11 mouse cellular contexts compared by ENCODE assay signal in genomic region chr5:128491155-128491554, GRCm38 (mm10). TPM values are rescaled to one million over a fixed set of nuclear protein-coding genes. Genes with fewer than 3 reads are reported as not detected.
DNase-seq lines count a peak whose midpoint lies in the region; ATAC-seq and TF ChIP-seq lines count a peak whose summit lies in the region.
"Had no signal": no experiment of that assay in that cellular context is flagged by ENCODE, and none has a peak within 500 bp of the region (broad histone marks: within the 10 kb centered on the region; RNA-seq: fewer than 3 reads in every experiment).

No protein-coding gene starts in this region.

- TF ChIP-seq POLR2A in testis, adult 2 months (IDR thresholded peaks at IDR 0.05; ENCODE audit: control insufficient read depth, low read depth, low read length) = no peak

- H3K27me3 ChIP-seq in kidney, postnatal 0 days (ENCODE audit: insufficient read depth, low read length) = no peaks in the 10 kb centered on the region
- H3K27me3 ChIP-seq in testis, adult 2 months (ENCODE audit: control insufficient read depth, insufficient read depth, low read length) = no peaks in the 10 kb centered on the region
- H3K27me3 ChIP-seq: hindbrain, embryonic 12.5 days; neural tube, embryonic 13.5 days had no signal

- peak; percentile 11 for DNase-seq in adrenal gland, postnatal 14 days
- DNase-seq in adrenal gland, postnatal 4 days (ENCODE audit: low spot score in 2 of 2) = no peak
- DNase-seq in kidney, postnatal 0 days (ENCODE audit: low spot score) = no peak
- no peak for DNase-seq in kidney, adult 11 months
- DNase-seq in thymus, postnatal 25 days = peak; percentile 3
- no peak for DNase-seq in thymus, postnatal 0 days (ENCODE audit: low spot score)
- DNase-seq in T-cell, adult 2 months (ENCODE audit: low spot score) = no peak
- DNase-seq: thymus, adult 18-20 months had no signal

- 35% methylated on average over 9 of the region's 9 CpGs for WGBS in kidney, postnatal 0 days

- H3K27ac ChIP-seq in kidney, postnatal 0 days = no peak overlapping the region
- no peak overlapping the region for H3K27ac ChIP-seq in testis, adult 2 months (ENCODE audit: control insufficient read depth, insufficient read depth, low read depth, low read length)
- H3K27ac ChIP-seq: hindbrain, embryonic 12.5 days; neural tube, embryonic 13.5 days had no signal

- H3K4me2 ChIP-seq in kidney, postnatal 0 days (ENCODE audit: low read length) = no peak overlapping the region
- H3K4me2 ChIP-seq: hindbrain, embryonic 12.5 days; neural tube, embryonic 13.5 days had no signal

- no peak for ATAC-seq in kidney, postnatal 0 days (replicated peaks; ENCODE audit: low FRiP score, low read depth)

- H3K9ac ChIP-seq in kidney, postnatal 0 days (ENCODE audit: low read depth, low read length) = no peak overlapping the region
- H3K9ac ChIP-seq: hindbrain, embryonic 12.5 days; neural tube, embryonic 13.5 days had no signal

- no peaks in the 10 kb centered on the region for H3K9me3 ChIP-seq in kidney, postnatal 0 days (replicated peaks; ENCODE audit: low read length)
- H3K9me3 ChIP-seq: hindbrain, embryonic 12.5 days; neural tube, embryonic 13.5 days had no signal

- TF ChIP-seq CTCF in kidney, postnatal 0 days (IDR thresholded peaks at IDR 0.05; ENCODE audit: low read depth) = peak; percentile 61
- peak; percentile 83 for TF ChIP-seq CTCF in testis, adult 2 months (IDR thresholded peaks at IDR 0.05; ENCODE audit: control insufficient read depth, insufficient read depth, insufficient replicate concordance, low read depth, low read length)

- no peak overlapping the region for H3K4me3 ChIP-seq in kidney, postnatal 0 days (replicated peaks; ENCODE audit: low read depth, low read length)
- peak overlapping the region; percentile 47 for H3K4me3 ChIP-seq in testis, adult 2 months (ENCODE audit: control insufficient read depth, low read depth, low read length)
- H3K4me3 ChIP-seq: hindbrain, embryonic 12.5 days; neural tube, embryonic 13.5 days had no signal

- no peaks in the 10 kb centered on the region for H3K4me1 ChIP-seq in kidney, postnatal 0 days (replicated peaks; ENCODE audit: insufficient read depth, low read length)
- peaks cover 17% of the 10 kb centered on the region for H3K4me1 ChIP-seq in testis, adult 2 months (ENCODE audit: control insufficient read depth, insufficient read depth, low read length)
- H3K4me1 ChIP-seq: hindbrain, embryonic 12.5 days; neural tube, embryonic 13.5 days had no signal

- H3K36me3 ChIP-seq in kidney, postnatal 0 days (ENCODE audit: insufficient read depth, low read length) = no peaks in the 10 kb centered on the region
- H3K36me3 ChIP-seq in testis, adult 2 months (ENCODE audit: control insufficient read depth, insufficient read depth, low read length) = no peaks in the 10 kb centered on the region
- H3K36me3 ChIP-seq: hindbrain, embryonic 12.5 days; neural tube, embryonic 13.5 days had no signal

RNA-seq across cellular contexts. Expression of gene Tmem132d, which starts 58.3 kb away (rescaled TPM):
- not detected in 2 replicates for total RNA-seq in adrenal gland, postnatal 14 days (2021)
- total RNA-seq in adrenal gland, postnatal 4 days (2021) = 1 to 10 TPM in 1 of 2 experiments, under 1 TPM in 1; 0.48 to 1.3 TPM
- polyA plus RNA-seq in kidney, postnatal 0 days (2015; fragmentation: Nextera tagmentation; extraction: Ambion mirVana) = 0.14 and 0.24 TPM in 2 replicates
- polyA plus RNA-seq in thymus, postnatal 0 days (2015; fragmentation: Nextera tagmentation; extraction: Ambion mirVana) = 0.07 and 0.80 TPM in 2 replicates
- 0.04 TPM in 2 replicates for polyA plus RNA-seq in testis, adult 2 months (2012; rRNA removed)

Comparison
In these comparisons a context has a peak if more than half of its experiments do, and no peak if none do; other contexts are left out.
1. DNase-seq: peak in adrenal gland, postnatal 14 days (single experiment) and thymus, postnatal 25 days (single experiment); none in adrenal gland, postnatal 4 days (0 of 2), kidney, postnatal 0 days (single experiment), kidney, adult 11 months (single experiment), thymus, postnatal 0 days (single experiment) and T-cell, adult 2 months (single experiment).